Mouse (Mus musculus) testis, adult 2 months (tissue): ENCODE results near the gene Bysl.

Experiments used
- CTCF ChIP-seq: fragments of 200-500 bp; IDR thresholded peaks from 2 replicates; pipeline ENCODE4 v1.5.1; 2012; ENCODE audit warnings: low read depth, mild to moderate bottlenecking, inconsistent platforms, low read length, moderate library complexity; ENCODE audit not compliant: control insufficient read depth, insufficient read depth, insufficient replicate concordance
- POLR2A ChIP-seq: fragments of 200-500 bp; IDR thresholded peaks from 2 replicates; pipeline ENCODE4 v1.6.1; 2012; ENCODE audit warnings: low read depth, mild to moderate bottlenecking, inconsistent platforms, low read length, moderate library complexity; ENCODE audit not compliant: control insufficient read depth

DNA sequence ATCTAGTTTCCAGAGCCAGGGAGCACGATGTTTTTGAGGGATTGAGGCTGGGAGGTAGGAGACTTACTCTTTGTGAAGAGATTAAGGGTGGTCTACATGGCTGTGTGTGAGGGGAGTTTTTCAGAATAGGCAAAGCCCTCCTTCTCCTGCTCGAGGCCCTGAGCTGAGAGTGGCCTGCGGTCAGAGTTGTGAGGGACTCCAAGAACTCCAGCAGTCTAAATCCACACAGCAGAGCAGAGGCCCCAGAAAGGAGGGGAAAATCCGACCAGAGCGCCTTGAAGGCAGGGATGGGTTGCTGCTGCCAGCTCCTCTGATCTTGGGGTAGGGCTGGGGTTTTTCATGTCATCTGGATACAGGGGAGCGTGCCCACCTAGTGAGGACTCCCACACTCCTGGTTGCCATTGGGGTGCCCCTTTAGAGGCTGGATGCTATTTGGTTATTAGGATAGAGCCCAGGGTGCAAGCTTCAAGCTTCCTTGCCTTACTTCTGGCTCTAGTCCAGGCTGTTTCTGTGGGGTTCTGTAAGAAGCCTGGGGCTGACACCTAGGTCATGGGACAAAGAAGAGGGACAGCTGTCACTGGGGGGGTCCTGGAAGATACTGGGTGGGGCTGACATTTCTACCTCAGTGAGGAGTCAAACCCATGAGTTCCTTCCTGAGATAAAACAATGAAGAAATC lies 15.0 kb downstream of the Bysl start:
- TF ChIP-seq CTCF (no peak), POLR2A (no peak)
